Mouse (Mus musculus) myocyte (in vitro differentiated cells): Measurements from ENCODE around the gene Thap7. TPM values are rescaled to one million over a fixed set of nuclear protein-coding genes. Genes with fewer than 3 reads are reported as not detected.

Experiments
- H3K27me3 ChIP-seq: one replicate; pipeline ENCODE4 v1.6.1; 2011; ENCODE audit not compliant: control insufficient read depth, insufficient read depth, insufficient read length
- H3K36me3 ChIP-seq: one replicate; pipeline ENCODE4 v1.6.1; 2011; ENCODE audit not compliant: control insufficient read depth, insufficient read depth
- H3K4me2 ChIP-seq: one replicate; pipeline ENCODE4 v1.6.1; 2011; ENCODE audit warnings: low read depth, control low read depth
- H3K4me3 ChIP-seq: one replicate; pipeline ENCODE4 v1.5.1; 2011; ENCODE audit warnings: mild to moderate bottlenecking, control low read depth, moderate library complexity
- H3K79me2 ChIP-seq: one replicate; pipeline ENCODE4 v1.6.1; 2011; ENCODE audit not compliant: control insufficient read depth, insufficient read depth
- H3ac ChIP-seq: one replicate; pipeline ENCODE4 v1.6.1; 2011; ENCODE audit not compliant: control insufficient read depth, insufficient read length
- CEBPB ChIP-seq: IDR thresholded peaks from 2 replicates; pipeline ENCODE4 v1.6.1; 2011; ENCODE audit warnings: mild to moderate bottlenecking, moderate library complexity; ENCODE audit not compliant: poor library complexity, insufficient read depth, severe bottlenecking
- E2F4 ChIP-seq: IDR thresholded peaks from one replicate; pipeline ENCODE4 v1.6.1; 2011; ENCODE audit warnings: mild to moderate bottlenecking, control low read depth, moderate library complexity; ENCODE audit not compliant: insufficient read depth
- MAX ChIP-seq: IDR thresholded peaks from one replicate; pipeline ENCODE4 v1.6.1; 2011; ENCODE audit warnings: low read depth, mild to moderate bottlenecking, control low read depth
- MYOD1 ChIP-seq, 3 experiments: IDR thresholded peaks; one replicate each; pipeline ENCODE4 v1.6.1; 2011; ENCODE audit warnings: control low read depth in 2 of 3, low read depth in 2 of 3, mild to moderate bottlenecking in 2 of 3, moderate library complexity in 1 of 3; ENCODE audit not compliant: insufficient read length in 2 of 3, control insufficient read depth in 1 of 3
- MYOG ChIP-seq, 3 experiments: IDR thresholded peaks; one replicate each; pipeline ENCODE4 v1.6.1; 2011; ENCODE audit warnings: control low read depth in 2 of 3, low read depth in 2 of 3, mild to moderate bottlenecking in 2 of 3; ENCODE audit not compliant: insufficient read length in 2 of 3, control insufficient read depth in 1 of 3, insufficient read depth in 1 of 3
- POLR2A ChIP-seq: IDR thresholded peaks from one replicate; pipeline ENCODE4 v1.6.1; 2011; ENCODE audit warnings: low read depth, mild to moderate bottlenecking, control low read depth, moderate library complexity; ENCODE audit not compliant: insufficient read length
- POLR2AphosphoS2 ChIP-seq: IDR thresholded peaks from one replicate; pipeline ENCODE4 v1.6.1; 2011; ENCODE audit warnings: low read depth, control low read depth; ENCODE audit not compliant: insufficient read length
- REST ChIP-seq: IDR thresholded peaks from one replicate; pipeline ENCODE4 v1.6.1; 2011; ENCODE audit warnings: mild to moderate bottlenecking, control low read depth, moderate library complexity; ENCODE audit not compliant: insufficient read depth, insufficient read length
- SRF ChIP-seq: IDR thresholded peaks from one replicate; pipeline ENCODE4 v1.6.1; 2011; ENCODE audit warnings: low read depth; ENCODE audit not compliant: control insufficient read depth, insufficient read length
- TCF12 ChIP-seq: IDR thresholded peaks from one replicate; pipeline ENCODE4 v1.6.1; 2011; ENCODE audit warnings: mild to moderate bottlenecking, control low read depth; ENCODE audit not compliant: poor library complexity, insufficient read depth, severe bottlenecking
- TCF3 ChIP-seq: IDR thresholded peaks from one replicate; pipeline ENCODE4 v1.6.1; 2011; ENCODE audit warnings: low read depth, control low read depth; ENCODE audit not compliant: insufficient read length
- USF1 ChIP-seq: IDR thresholded peaks from one replicate; pipeline ENCODE4 v1.6.1; 2011; ENCODE audit warnings: low read depth, mild to moderate bottlenecking, control low read depth, moderate library complexity
- polyA plus RNA-seq: library from polyadenylated mRNA; unstranded; fragments of >200 nt; fragmentation: generic; extraction: Trizol; gene quantifications from one replicate; pipeline ENCODE4 v1.2.1, GENCODE M21; 2012; ENCODE audit warnings: missing spikeins

Gene Thap7
- polyA plus RNA-seq, 1 experiment, result 42.6 TPM

DNA sequence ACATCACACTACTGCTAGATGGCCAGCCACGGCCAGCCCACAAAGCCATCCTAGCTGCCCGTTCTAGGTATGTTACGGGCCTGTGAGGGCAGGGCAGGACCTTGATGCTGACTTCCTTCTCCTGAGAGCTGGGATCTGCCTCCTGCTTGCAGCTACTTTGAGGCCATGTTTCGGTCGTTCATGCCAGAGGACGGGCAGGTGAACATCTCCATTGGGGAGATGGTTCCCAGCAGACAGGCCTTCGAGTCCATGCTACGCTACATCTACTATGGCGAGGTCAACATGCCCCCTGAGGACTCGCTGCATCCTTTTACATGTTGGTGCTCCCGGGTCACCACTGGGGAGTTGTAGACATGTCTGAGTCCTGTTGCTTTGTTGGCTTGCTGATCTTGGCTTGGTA, 6.8 kb downstream of the Thap7 start:
- no peak for TF ChIP-seq MYOD1 (IDR thresholded peaks at IDR 0.05; ENCODE audit: control insufficient read depth in 1 of 3, insufficient read length in 2 of 3, low read depth in 2 of 3)
- peak; percentile 31 for TF ChIP-seq POLR2AphosphoS2

GRCm38 (mm10) chr16:17518910-17519309, 12.0 kb downstream of the Thap7 start:
- H3K27me3 ChIP-seq, result no peaks in the 10 kb centered on the region
- no peak overlapping the region for H3K4me2 ChIP-seq
- H3K79me2 ChIP-seq, result no peaks in the 10 kb centered on the region
- no peak overlapping the region for H3ac ChIP-seq
- peaks cover 45% of the 10 kb centered on the region for H3K36me3 ChIP-seq
- H3K4me3 ChIP-seq, result no peak overlapping the region
- TF ChIP-seq MYOD1 (IDR thresholded peaks at IDR 0.05; ENCODE audit: control insufficient read depth in 1 of 3, insufficient read length in 2 of 3, low read depth in 2 of 3) (no peak), TCF3 (no peak)

More for the DNA sequence above, 6.8 kb downstream of the Thap7 start:
- no peak overlapping the region for H3K4me2 ChIP-seq
- no peaks in the 10 kb centered on the region for H3K79me2 ChIP-seq
- H3ac ChIP-seq, result no peak overlapping the region
- no peaks in the 10 kb centered on the region for H3K27me3 ChIP-seq
- H3K36me3 ChIP-seq, result peaks cover 51% of the 10 kb centered on the region
- H3K4me3 ChIP-seq, result no peak overlapping the region

DNA sequence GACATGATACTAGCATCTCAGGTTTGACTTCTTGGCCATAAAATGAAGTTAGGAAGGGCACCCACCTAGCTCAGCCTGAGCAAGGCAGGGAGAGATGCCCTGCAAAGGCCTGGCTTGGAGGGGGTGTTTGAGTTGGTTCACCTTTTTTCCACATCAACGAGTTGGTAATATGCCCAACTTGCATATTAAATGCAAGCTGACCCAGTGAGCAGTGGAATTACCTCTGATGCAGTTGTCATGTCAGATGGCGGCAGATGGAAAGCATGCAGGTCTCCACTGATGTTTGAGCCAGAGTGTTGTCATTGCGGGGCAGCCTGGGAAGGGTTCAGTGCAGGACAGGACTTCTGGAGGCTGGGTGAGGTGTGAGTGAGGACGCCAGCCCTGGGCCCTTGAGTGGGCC, 19.5 kb downstream of the Thap7 start:
- peaks cover under 1% of the 10 kb centered on the region for H3K27me3 ChIP-seq
- no peak overlapping the region for H3K4me3 ChIP-seq
- peaks cover 20% of the 10 kb centered on the region for H3K79me2 ChIP-seq
- H3K36me3 ChIP-seq, result peaks cover 26% of the 10 kb centered on the region
- H3K4me2 ChIP-seq, result no peak overlapping the region
- TF ChIP-seq MAX, result no peak
- H3ac ChIP-seq, result no peak overlapping the region

DNA sequence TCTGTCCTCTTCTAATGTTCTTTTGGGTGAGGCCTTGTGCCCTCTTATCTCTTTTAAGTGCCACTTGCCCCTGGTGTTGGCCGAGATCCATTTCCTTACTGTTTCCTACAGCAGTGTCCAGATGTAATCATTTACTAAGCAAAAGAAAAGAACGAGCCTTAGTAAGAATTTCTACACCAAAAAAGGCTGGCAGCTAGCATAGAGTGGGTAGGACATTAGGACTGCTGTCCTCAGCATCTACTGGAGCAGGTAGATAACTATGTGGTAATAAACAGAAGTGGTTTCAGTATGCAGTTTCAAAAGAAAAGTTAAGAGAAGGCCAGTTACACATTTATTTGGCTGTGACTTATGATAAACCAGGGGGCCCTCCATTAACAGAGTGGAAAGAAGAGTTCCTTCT, 20.2 kb downstream of the Thap7 start:
- peaks cover 20% of the 10 kb centered on the region for H3K79me2 ChIP-seq
- no peak overlapping the region for H3ac ChIP-seq
- H3K4me2 ChIP-seq, result peak overlapping the region; percentile 87
- H3K36me3 ChIP-seq, result peaks cover 24% of the 10 kb centered on the region
- peaks cover 8% of the 10 kb centered on the region for H3K27me3 ChIP-seq
- peak overlapping the region; percentile 78 for H3K4me3 ChIP-seq
- no peak for TF ChIP-seq TCF3
- TF ChIP-seq POLR2A, result no peak
- TF ChIP-seq MYOG (IDR thresholded peaks at IDR 0.05; ENCODE audit: control insufficient read depth in 1 of 3, insufficient read depth in 1 of 3, insufficient read length in 2 of 3, low read depth in 2 of 3), result no peak
- TF ChIP-seq REST, result no peak
- no peak for TF ChIP-seq SRF
- no peak for TF ChIP-seq TCF12
- TF ChIP-seq MYOD1 (IDR thresholded peaks at IDR 0.05; ENCODE audit: control insufficient read depth in 1 of 3, insufficient read length in 2 of 3, low read depth in 2 of 3), result no peak
- TF ChIP-seq E2F4, result no peak
- no peak for TF ChIP-seq CEBPB
- no peak for TF ChIP-seq POLR2AphosphoS2
- no peak for TF ChIP-seq USF1
- no peak for TF ChIP-seq MAX

- Histone ChIP-seq H3K36me3 (peaks cover 20% of the 10 kb centered on the region), H3ac (no peak overlapping the region), H3K79me2 (peaks cover 20% of the 10 kb centered on the region), H3K27me3 (peaks cover 14% of the 10 kb centered on the region), H3K4me2 (peak overlapping the region; percentile 87), H3K4me3 (peak overlapping the region; percentile 78)
- TF ChIP-seq E2F4 (no peak), CEBPB (no peak), TCF3 (no peak), POLR2AphosphoS2 (no peak), MYOG (IDR thresholded peaks at IDR 0.05; ENCODE audit: control insufficient read depth in 1 of 3, insufficient read depth in 1 of 3, insufficient read length in 2 of 3, low read depth in 2 of 3) (no peak), POLR2A (no peak), MAX (no peak), TCF12 (no peak), MYOD1 (IDR thresholded peaks at IDR 0.05; ENCODE audit: control insufficient read depth in 1 of 3, insufficient read length in 2 of 3, low read depth in 2 of 3) (no peak), SRF (no peak), REST (no peak), USF1 (no peak)
Observed at GRCm38 (mm10) chr16:17510143-17510542, 20.8 kb downstream of the Thap7 start.

DNA sequence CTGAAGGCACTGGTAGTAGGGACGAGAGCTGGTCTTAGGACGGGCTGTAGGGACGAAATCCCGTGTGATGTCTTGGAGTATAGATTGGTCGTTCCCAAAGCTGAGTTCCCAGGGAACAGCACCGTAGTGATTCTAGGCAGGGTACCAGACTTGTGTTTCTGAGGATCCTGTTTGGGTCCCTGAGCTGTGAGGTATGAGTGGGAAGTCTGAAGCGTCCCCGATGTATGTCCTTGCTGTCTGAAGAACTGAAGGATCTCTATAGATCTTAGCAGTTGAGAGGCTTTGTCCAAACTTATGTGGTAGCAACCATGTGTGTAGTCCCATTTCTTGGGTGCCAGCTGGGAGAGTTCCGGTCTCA, 21.7 kb downstream of the Thap7 start:
- Histone ChIP-seq H3K4me3 (peak overlapping the region; percentile 78), H3K79me2 (peaks cover 20% of the 10 kb centered on the region)

More for the DNA sequence above, 21.7 kb downstream of the Thap7 start:
- Histone ChIP-seq H3K27me3 (peaks cover 20% of the 10 kb centered on the region), H3K4me2 (peak overlapping the region; percentile 87), H3K36me3 (peaks cover 19% of the 10 kb centered on the region), H3ac (peak overlapping the region; percentile 26)
- no peak for TF ChIP-seq POLR2A
- no peak for TF ChIP-seq MYOG (IDR thresholded peaks at IDR 0.05; ENCODE audit: control insufficient read depth in 1 of 3, insufficient read depth in 1 of 3, insufficient read length in 2 of 3, low read depth in 2 of 3)
- TF ChIP-seq USF1, result no peak
- TF ChIP-seq MAX, result no peak
- no peak for TF ChIP-seq E2F4
- TF ChIP-seq SRF, result no peak
- no peak for TF ChIP-seq TCF3
